Mouse (Mus musculus) urinary bladder, postnatal 36 days (tissue): ENCODE measurements around the gene Nck2.

Experiments used
- DNase-seq, 2 experiments: peaks; one replicate each; pipeline ENCODE4 v3.0.0; 2022; ENCODE audit warnings: low spot score in 2 of 2, mixed read lengths in 1 of 2

Nck2 gene

DNA sequence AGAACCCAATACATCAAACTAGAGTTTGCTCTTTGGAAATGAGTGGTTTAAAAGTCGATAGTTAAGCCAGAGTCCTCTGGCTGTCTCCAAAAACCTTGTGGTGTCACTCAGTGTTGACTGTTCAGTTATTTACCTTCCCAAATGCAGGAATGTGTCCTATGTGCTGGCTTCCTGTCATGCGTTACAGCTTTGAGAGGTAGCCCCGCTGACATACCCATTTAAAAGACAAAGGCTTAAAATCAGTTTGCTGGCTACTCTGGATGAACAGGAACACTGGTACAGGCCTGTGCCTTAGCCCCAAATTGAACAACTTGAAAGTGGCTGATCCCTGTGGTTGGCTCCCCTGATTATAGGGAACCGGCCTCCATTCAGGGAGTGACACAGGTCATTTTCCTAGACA lies 126.7 kb downstream of the Nck2 start:
- DNase-seq: no peak

DNA sequence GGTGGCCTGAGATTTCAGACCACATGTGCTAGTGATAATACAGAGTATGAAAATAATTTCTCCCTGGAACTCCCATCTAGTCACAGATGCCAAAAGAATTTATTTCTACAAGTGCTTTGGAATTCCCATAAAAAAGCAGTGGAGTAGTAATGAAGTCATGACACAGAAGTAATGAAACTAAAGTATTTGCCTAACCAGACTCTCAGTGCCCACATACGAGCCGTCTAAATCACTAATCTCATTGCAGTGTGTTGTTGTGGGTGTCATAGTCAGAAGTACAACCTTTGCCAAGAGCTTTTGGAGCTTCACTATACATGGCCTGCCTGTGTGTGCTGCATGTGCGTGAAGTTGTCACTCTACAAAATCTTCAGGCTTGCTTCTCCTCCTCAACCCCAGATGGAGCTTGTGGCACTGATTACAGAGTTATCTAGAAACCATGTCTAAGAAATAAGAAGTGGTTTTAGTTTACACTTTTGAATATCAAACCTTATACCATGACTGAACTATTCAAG lies 130.5 kb downstream of the Nck2 start:
- DNase-seq: no peak

DNA sequence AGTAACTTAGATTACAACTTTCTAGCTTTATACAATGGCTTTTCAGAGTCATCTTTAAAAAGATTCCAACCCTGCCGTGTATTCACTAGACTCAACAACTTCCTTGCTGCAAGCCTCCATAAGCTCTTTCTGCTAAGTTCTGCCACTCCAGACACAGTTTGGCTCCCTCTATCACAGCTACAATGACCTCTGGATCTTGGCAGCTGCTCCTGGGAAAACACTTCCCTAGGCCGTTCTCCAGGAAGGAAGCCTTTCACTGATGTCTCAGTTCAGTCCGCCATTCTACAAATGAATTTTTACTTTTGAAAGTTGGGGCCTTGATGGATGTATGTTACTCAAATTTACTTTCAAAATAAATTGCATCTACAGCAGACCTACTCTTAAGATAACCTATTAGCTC lies 133.0 kb downstream of the Nck2 start:
- DNase-seq: no peak

DNA sequence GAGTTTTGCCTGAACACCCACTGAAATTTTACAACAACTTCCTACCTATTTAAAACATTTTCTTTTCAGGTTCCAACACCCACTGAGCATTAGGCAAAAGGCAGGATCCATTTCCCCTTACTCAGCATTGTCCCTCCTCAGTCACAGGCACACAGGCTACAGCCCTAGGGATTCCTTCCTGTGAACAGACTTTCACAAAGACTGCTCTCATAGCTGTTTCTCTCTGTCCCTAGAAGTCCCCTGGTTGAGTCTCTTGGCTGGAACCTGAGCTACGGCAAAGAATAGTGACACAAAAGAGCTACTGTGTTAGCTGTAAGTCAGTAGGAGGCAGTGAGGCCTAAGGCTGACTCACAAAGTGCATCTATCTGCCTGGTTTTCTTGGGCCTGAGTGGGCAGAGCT lies 139.2 kb downstream of the Nck2 start:
- DNase-seq: no peak

DNA sequence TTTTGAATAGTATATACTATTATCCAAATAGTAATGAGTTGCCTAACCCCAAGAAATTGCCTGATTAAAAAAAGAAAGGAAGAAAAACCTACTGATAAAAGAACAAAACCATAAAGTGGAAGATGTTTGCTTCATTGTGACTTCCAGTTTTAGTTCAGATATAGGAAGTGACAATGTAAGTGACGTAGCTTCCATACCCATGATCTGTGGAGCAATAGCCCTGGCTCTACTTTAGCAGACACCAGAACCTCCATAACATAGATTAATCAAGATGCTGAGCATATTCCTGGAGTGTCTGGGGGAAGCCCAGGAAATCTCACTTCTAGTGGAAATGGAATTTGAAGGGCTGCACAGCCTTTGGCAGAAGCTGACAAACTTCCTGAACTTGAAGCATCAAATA lies 144.6 kb downstream of the Nck2 start:
- no peak for DNase-seq

DNA sequence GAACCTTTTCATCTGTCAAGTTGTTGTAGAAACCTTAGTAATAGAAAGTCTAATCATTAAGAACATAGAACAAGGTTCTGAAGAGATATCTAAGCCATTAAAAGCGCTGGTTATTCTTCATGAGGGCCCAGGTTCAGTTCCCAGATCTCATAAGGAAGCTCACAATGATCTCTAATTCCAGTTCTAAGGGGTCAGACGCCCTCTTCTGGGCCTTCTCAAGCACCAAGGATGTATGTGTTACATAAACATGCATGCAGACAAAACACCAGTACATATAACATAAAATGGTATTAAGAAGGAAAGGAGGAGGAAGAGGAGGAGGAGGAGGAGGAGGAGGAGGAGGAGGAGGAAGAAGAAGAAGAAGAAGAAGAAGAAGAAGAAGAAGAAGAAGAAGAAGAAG lies 145.5 kb downstream of the Nck2 start:
- no peak for DNase-seq

DNA sequence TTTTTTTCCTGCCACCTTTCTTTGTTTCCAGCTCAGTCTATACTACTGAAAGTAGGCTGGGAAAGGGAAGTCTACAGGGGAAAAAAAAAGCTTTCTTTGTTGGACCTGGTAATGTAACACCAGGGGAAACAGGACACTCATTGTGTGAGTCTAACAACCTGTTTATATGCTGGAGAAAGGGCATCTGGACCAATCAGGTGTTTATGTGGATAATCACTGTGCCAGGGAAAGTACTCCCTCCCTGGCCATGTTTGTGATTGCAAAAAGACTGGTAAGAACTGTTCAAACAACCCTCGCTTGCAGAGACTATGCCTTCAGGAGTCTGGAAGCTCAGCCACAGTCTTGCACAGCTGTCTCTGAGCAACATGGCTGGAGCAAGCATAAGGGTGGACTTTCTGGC lies 146.3 kb downstream of the Nck2 start:
- no peak for DNase-seq

DNA sequence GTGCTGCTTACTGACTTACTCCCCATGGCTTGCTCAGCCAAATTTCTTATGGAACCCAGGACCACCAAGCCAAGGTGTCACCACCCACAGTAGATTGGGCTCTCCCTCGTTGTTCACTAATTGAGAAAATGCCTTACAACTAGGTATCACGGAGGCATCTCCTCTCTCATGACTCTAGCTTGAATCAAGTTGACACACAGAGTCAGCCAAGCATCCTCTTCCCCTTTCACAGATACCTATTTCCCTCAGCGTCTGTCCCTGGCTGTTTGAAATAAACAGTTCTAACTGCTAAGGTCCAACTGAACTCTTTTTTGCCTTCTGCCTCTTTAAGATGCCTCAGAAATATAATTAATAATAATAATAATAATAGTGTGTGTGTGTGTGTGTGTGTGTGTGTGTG lies 148.7 kb downstream of the Nck2 start:
- no peak for DNase-seq

DNA sequence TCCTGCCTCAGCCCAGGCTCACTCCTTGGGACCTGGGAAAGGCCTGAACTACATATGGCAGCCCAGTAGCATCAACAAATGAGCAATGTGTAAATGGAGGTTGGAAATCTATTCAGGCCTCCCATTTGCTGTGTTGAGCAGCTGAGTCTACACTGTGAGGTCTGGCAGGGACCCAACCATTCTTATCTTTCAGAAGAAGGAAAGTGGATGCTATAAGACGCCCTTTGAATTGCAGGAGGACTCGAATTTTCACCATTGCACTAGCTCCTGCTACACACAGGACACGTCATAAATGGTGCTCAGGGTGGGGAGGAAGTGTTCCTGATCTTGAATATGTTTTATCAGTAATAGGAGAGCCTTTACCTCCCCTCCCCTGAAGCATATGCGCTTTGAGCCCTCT lies 150.4 kb downstream of the Nck2 start:
- DNase-seq: no peak

DNA sequence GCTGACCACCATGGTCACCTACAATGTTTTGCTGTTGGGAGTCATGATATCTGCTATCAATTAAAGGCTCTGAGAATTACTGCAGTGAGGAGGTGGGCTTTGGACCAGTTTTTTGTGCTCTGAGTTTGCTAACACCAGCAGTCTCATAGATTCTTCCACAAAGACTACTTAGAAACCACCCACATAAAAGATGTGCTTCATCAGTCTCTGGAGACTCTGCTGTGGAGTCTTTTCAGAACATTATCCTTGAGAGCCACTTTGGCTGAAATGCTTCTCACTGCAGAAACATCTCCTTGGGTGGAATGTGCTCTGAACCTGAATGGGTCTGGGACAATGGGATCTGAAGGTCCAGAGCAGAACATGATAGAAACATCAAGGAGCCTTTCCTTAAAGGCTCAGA lies 153.4 kb downstream of the Nck2 start:
- no peak for DNase-seq

DNA sequence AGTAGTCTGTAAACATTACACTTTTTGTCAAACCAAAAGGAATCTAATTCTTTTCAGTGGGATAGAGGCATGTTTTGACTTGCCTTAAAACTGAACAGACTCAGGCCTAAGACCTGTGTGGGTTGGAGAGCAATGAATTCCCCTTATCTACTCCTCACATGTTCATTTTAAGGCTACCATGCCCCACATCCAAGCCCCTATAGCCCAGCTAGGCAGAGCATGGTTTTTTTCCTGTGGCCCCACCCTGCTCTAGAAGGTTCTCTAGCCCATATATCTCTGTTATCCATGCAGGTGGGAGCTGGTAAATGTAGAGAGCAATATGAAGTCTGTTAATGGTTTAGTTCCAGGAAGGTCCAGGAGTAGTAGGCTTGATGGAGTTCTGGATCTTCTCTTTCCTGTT lies 155.1 kb downstream of the Nck2 start:
- DNase-seq: no peak

DNA sequence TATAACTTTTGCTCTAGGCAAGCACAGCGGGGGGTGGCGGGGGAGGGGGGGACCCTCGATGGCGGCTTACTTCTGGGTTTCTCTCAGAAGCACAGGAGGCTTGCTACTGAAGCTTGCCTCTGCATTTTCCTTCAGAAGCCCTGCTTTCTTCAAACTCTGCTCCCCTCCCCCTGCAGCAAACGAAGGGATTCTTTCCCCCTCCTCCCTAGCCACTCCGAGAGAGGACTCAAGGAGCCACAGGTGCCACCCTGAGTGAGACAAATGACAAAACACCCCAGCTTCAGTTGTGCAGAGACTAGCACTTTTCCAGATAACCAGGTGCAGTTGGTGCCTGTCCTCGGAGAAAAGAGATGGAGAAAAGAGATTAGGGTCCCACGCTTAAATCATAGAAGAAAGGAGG lies 156.7 kb downstream of the Nck2 start:
- no peak for DNase-seq

DNA sequence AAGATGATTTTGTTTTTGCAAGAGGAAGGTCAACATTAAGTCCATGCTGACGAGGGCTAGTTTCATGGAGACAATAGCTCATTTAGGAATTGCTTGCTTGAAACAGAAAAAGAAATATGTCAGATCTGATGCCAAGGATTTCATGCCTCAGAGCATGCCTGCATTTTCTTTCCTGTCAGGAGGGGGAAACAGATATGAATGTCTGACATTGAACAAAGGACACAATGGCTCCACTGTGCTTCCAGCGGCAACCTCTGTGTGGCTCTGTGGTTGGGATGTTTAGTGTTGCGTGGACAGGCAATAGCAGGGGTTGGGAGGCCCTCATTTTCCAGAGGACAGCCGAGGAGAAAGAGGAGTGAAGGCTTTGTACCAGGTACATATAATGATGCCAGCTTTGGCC lies 171.6 kb downstream of the Nck2 start:
- DNase-seq: no peak
